Mouse (Mus musculus): Measurements from ENCODE around the gene Mogs. TPM values are rescaled to one million over a fixed set of nuclear protein-coding genes. Genes with fewer than 3 reads are reported as not detected.
A peak's percentile ranks its signal among the peaks of the same experiment; 100 is the strongest.

Gene Mogs
- total and polyA plus RNA-seq, 3 experiments: 57.2 to 78.9 (median 77.3) TPM

DNA sequence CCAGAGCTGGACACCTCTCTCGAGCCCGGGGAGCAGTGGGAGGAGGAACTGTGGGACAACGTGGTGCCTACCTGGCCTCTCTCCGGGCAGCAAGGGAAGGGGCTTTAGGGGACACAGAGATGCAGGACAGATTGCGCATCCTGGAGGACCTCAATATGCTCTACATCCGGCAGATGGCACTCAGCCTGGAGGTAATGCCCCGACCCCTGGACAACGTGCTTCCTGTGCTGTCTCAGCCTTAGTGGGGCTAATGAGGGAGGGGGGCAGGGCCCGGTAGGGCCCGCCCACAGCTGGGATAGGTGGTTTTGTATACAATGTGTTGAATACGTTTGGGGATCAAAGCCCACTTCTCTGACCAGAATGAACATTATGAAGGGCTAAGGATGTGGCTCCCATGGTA is 22.8 kb downstream of the Mogs start:
- no peaks in the 10 kb centered on the region for H3K9me3 ChIP-seq (replicated peaks; ENCODE audit: low read length)
- no peaks in the 10 kb centered on the region for H3K79me2 ChIP-seq (replicated peaks; ENCODE audit: control insufficient read depth, extremely low read depth, insufficient read depth, poor library complexity, severe bottlenecking)
- no peak overlapping the region for H3K4me2 ChIP-seq (ENCODE audit: insufficient read depth, low read depth, poor library complexity, severe bottlenecking)
- in situ Hi-C loops (cut with MboI; ENCODE audit: low pct_ligation_motif_present, low pct_unique_long_range_greater_than_20kb, low sequenced_read_pairs) (no loop called here), dilution Hi-C loops (cut with MboI; ENCODE audit: extremely low pct_ligation_motif_present, extremely low pct_unique_long_range_greater_than_20kb, low sequenced_read_pairs) (no loop called here)
- TF ChIP-seq CTCF (conservative IDR thresholded peaks at IDR 0.05 in 1 of 2, IDR thresholded peaks at IDR 0.05 in 1 of 2; ENCODE audit: low read depth in 2 of 2, low read length in 2 of 2): 0 out of 4 replicates have a peak, but pooled peaks of 1 of the 2 experiments have one; percentile 7
- TF ChIP-seq SMC3 (IDR thresholded peaks at IDR 0.05; ENCODE audit: low read depth, low read length): no peak
- H3K27ac ChIP-seq (ENCODE audit: insufficient read depth, low read depth): no peak overlapping the region
- H3K9ac ChIP-seq (ENCODE audit: insufficient read depth, low read depth): no peak overlapping the region
- peak overlapping the region in 2 of 3 experiments; percentile 3 to 28 for H3K4me3 ChIP-seq (replicated peaks in 1 of 3; ENCODE audit: low read depth in 2 of 3, low read length in 2 of 3, poor library complexity in 1 of 3)
- DNase-seq (ENCODE audit: extremely low read depth): no peak
- peaks cover 2% of the 10 kb centered on the region for H3K27me3 ChIP-seq (replicated peaks)
- H3K36me3 ChIP-seq (replicated peaks in 1 of 2; ENCODE audit: control insufficient read depth in 1 of 2, insufficient read depth in 1 of 2, low read length in 1 of 2): no peaks in the 10 kb centered on the region
- H3K4me1 ChIP-seq (ENCODE audit: control insufficient read depth in 1 of 2, insufficient read depth in 2 of 2): peaks cover 9 to 31% of the 10 kb centered on the region in 2 experiments; a peak in 3 of 4 replicates

- Histone ChIP-seq H3K4me3 (replicated peaks in 1 of 3; ENCODE audit: low read depth in 2 of 3, low read length in 2 of 3, poor library complexity in 1 of 3) (no peak overlapping the region), H3K9ac (ENCODE audit: insufficient read depth, low read depth) (no peak overlapping the region), H3K4me1 (ENCODE audit: control insufficient read depth in 1 of 2, insufficient read depth in 2 of 2) (peaks cover 9 to 19% of the 10 kb centered on the region in 2 experiments; a peak in 3 of 4 replicates), H3K9me3 (replicated peaks; ENCODE audit: low read length) (no peaks in the 10 kb centered on the region), H3K4me2 (ENCODE audit: insufficient read depth, low read depth, poor library complexity, severe bottlenecking) (no peak overlapping the region), H3K27ac (ENCODE audit: insufficient read depth, low read depth) (no peak overlapping the region), H3K79me2 (replicated peaks; ENCODE audit: control insufficient read depth, extremely low read depth, insufficient read depth, poor library complexity, severe bottlenecking) (no peaks in the 10 kb centered on the region), H3K27me3 (replicated peaks) (peaks cover 2% of the 10 kb centered on the region), H3K36me3 (replicated peaks in 1 of 2; ENCODE audit: control insufficient read depth in 1 of 2, insufficient read depth in 1 of 2, low read length in 1 of 2) (no peaks in the 10 kb centered on the region)
- DNase-seq (ENCODE audit: extremely low read depth): no peak
- dilution Hi-C loops (cut with MboI; ENCODE audit: extremely low pct_ligation_motif_present, extremely low pct_unique_long_range_greater_than_20kb, low sequenced_read_pairs): no loop called here
- no peak for TF ChIP-seq USF1 (IDR thresholded peaks at IDR 0.05; ENCODE audit: low read depth, low read length)
- no peak for TF ChIP-seq CHD2 (IDR thresholded peaks at IDR 0.05; ENCODE audit: low read length)
- TF ChIP-seq NRF1 (IDR thresholded peaks at IDR 0.05; ENCODE audit: low read depth, low read length): no peak
- TF ChIP-seq ZC3H11A (IDR thresholded peaks at IDR 0.05; ENCODE audit: low read depth, low read length): no peak
- in situ Hi-C loops (cut with MboI; ENCODE audit: low pct_ligation_motif_present, low pct_unique_long_range_greater_than_20kb, low sequenced_read_pairs): no loop called here
Measured at GRCm38 (mm10) chr6:83140044-83140443, 24.7 kb downstream of the Mogs start.

- TF ChIP-seq USF1 (IDR thresholded peaks at IDR 0.05; ENCODE audit: low read depth, low read length) (no peak), HCFC1 (IDR thresholded peaks at IDR 0.05; ENCODE audit: low read depth, low read length) (no peak), CTCF (conservative IDR thresholded peaks at IDR 0.05 in 1 of 2, IDR thresholded peaks at IDR 0.05 in 1 of 2; ENCODE audit: low read depth in 2 of 2, low read length in 2 of 2) (no peak), RAD21 (IDR thresholded peaks at IDR 0.05; ENCODE audit: low read depth, low read length) (no peak), CHD1 (IDR thresholded peaks at IDR 0.05; ENCODE audit: low read depth, low read length) (no peak), ZNF384 (IDR thresholded peaks at IDR 0.05; ENCODE audit: low read depth, low read length) (no peak), TBP (conservative IDR thresholded peaks at IDR 0.05; ENCODE audit: low read depth, low read length) (no peak), EP300 (IDR thresholded peaks at IDR 0.05; ENCODE audit: low read length) (no peak), MYC (IDR thresholded peaks at IDR 0.05; ENCODE audit: low read depth, low read length) (no peak), TCF12 (IDR thresholded peaks at IDR 0.05; ENCODE audit: low read depth, low read length) (no peak), JUND (conservative IDR thresholded peaks at IDR 0.05; ENCODE audit: low read depth, low read length) (no peak), BHLHE40 (IDR thresholded peaks at IDR 0.05; ENCODE audit: low read depth, low read length) (no peak), MXI1 (IDR thresholded peaks at IDR 0.05; ENCODE audit: low read depth, low read length) (no peak), E2F4 (IDR thresholded peaks at IDR 0.05; ENCODE audit: insufficient replicate concordance, low read depth, low read length) (no peak), MAFK (IDR thresholded peaks at IDR 0.05; ENCODE audit: insufficient replicate concordance, low read length) (no peak), PAX5 (IDR thresholded peaks at IDR 0.05; ENCODE audit: low read length) (no peak), SMC3 (IDR thresholded peaks at IDR 0.05; ENCODE audit: low read depth, low read length) (no peak)
- no peaks in the 10 kb centered on the region for H3K36me3 ChIP-seq (replicated peaks in 1 of 2; ENCODE audit: control insufficient read depth in 1 of 2, insufficient read depth in 1 of 2, low read length in 1 of 2)
- dilution Hi-C loops (cut with MboI; ENCODE audit: extremely low pct_ligation_motif_present, extremely low pct_unique_long_range_greater_than_20kb, low sequenced_read_pairs): no loop called here
- H3K27me3 ChIP-seq (replicated peaks): peaks cover 2% of the 10 kb centered on the region
- peaks cover 9 to 13% of the 10 kb centered on the region in 2 experiments; a peak in 3 of 4 replicates for H3K4me1 ChIP-seq (ENCODE audit: control insufficient read depth in 1 of 2, insufficient read depth in 2 of 2)
- no peak overlapping the region for H3K27ac ChIP-seq (ENCODE audit: insufficient read depth, low read depth)
- H3K4me3 ChIP-seq (replicated peaks in 1 of 3; ENCODE audit: low read depth in 2 of 3, low read length in 2 of 3, poor library complexity in 1 of 3): no peak overlapping the region
- in situ Hi-C loops (cut with MboI; ENCODE audit: low pct_ligation_motif_present, low pct_unique_long_range_greater_than_20kb, low sequenced_read_pairs): no loop called here
- no peaks in the 10 kb centered on the region for H3K79me2 ChIP-seq (replicated peaks; ENCODE audit: control insufficient read depth, extremely low read depth, insufficient read depth, poor library complexity, severe bottlenecking)
- H3K4me2 ChIP-seq (ENCODE audit: insufficient read depth, low read depth, poor library complexity, severe bottlenecking): no peak overlapping the region
- no peaks in the 10 kb centered on the region for H3K9me3 ChIP-seq (replicated peaks; ENCODE audit: low read length)
- H3K9ac ChIP-seq (ENCODE audit: insufficient read depth, low read depth): no peak overlapping the region
- no peak for DNase-seq (ENCODE audit: extremely low read depth)
Measured at GRCm38 (mm10) chr6:83141636-83142035, 26.3 kb downstream of the Mogs start.

Data from CH12.LX (cell line).